Mouse (Mus musculus) limb, embryonic 11.5 days (tissue): ENCODE results near the gene Tulp4. TPM values are rescaled to one million over a fixed set of nuclear protein-coding genes. Genes with fewer than 3 reads are reported as not detected.

ENCODE experiments used
- ATAC-seq: fragments of 200-750 bp; cut with Nextera tagmentation; 2 replicates; pipeline ENCODE4 v1.8.0; 2017; ENCODE audit warnings: low read depth; ENCODE audit not compliant: insufficient number of reproducible peaks, low FRiP score, low TSS enrichment
- DNase-seq: peaks from one replicate; pipeline ENCODE4 v3.0.0-alpha.2; 2015; ENCODE audit warnings: low spot score
- H3K27ac ChIP-seq: fragments of 300-500 bp; sonication (generic); replicated peaks from 2 replicates; pipeline ENCODE4 v1.5.1; 2014; ENCODE audit warnings: low read depth, mild to moderate bottlenecking, low read length
- H3K27me3 ChIP-seq: fragments of 300-500 bp; sonication (generic); 2 replicates; pipeline ENCODE4 v1.6.1; 2014; ENCODE audit warnings: mild to moderate bottlenecking, low read length, mixed read lengths; ENCODE audit not compliant: control insufficient read depth, insufficient read depth
- H3K36me3 ChIP-seq: fragments of 300-500 bp; sonication (generic); 2 replicates; pipeline ENCODE4 v1.6.1; 2014; ENCODE audit warnings: mild to moderate bottlenecking, low read length, moderate library complexity, mixed read lengths; ENCODE audit not compliant: control insufficient read depth, insufficient read depth
- H3K4me1 ChIP-seq: fragments of 300-500 bp; sonication (generic); 2 replicates; pipeline ENCODE4 v1.6.1; 2014; ENCODE audit warnings: low read length, mixed read lengths; ENCODE audit not compliant: control insufficient read depth, insufficient read depth
- H3K4me2 ChIP-seq: fragments of 300-500 bp; sonication (generic); 2 replicates; pipeline ENCODE4 v1.6.1; 2014; ENCODE audit warnings: low read depth, mild to moderate bottlenecking, moderate library complexity; ENCODE audit not compliant: severe bottlenecking
- H3K4me3 ChIP-seq: fragments of 300-500 bp; sonication (generic); 2 replicates; pipeline ENCODE4 v1.5.1; 2014; ENCODE audit warnings: low read depth, low read length
- H3K9ac ChIP-seq: fragments of 300-500 bp; sonication (generic); 2 replicates; pipeline ENCODE4 v1.6.1; 2014; ENCODE audit warnings: mild to moderate bottlenecking, low read length
- H3K9me3 ChIP-seq: fragments of 300-500 bp; sonication (generic); 2 replicates; pipeline ENCODE4 v1.6.1; 2016; ENCODE audit warnings: low read length; ENCODE audit not compliant: control insufficient read depth
- WGBS: fragments of 180-500 bp; shearing (Covaris S2); extraction: QIAGEN DNeasy Blood & Tissue Kit; methylation state at CpG from one replicate; pipeline ENCODE4 v1.1.7; 2014; 5-methylcytosine and 5-hydroxymethylcytosine counted together
- polyA plus RNA-seq: library from polyadenylated mRNA; unstranded; fragments of >200 nt; fragmentation: Nextera tagmentation; extraction: Ambion mirVana; gene quantifications from 2 replicates; pipeline ENCODE4 v1.2.1, GENCODE M21; 2014

Tulp4 gene
- polyA plus RNA-seq, 1 experiment from 2014 or later, result 94.9 TPM

DNA sequence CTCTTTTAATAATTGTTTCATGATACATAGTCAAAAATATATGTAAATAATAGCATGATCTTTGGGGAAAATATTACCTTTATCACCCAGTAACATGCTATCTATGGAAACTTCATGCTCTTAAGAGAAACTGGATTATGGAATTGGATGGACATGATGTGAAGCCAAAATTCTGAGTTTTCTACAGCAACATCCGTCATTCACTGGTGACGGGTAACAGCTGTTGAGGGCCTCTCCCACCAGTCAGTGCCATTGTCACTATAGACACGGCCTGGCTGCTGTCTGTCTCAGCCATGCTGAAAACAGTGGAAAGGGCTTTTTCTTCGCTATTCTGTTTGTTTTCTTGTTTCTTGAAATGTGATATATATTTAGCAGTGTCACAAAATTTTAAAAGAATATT lies 76.5 kb downstream of the Tulp4 start:
- Histone ChIP-seq H3K9ac (no peak overlapping the region), H3K4me2 (no peak overlapping the region), H3K27ac (no peak overlapping the region), H3K4me3 (no peak overlapping the region), H3K27me3 (no peaks in the 10 kb centered on the region), H3K9me3 (no peaks in the 10 kb centered on the region), H3K4me1 (0 out of 2 replicates have a peak, but pooled peaks cover 6% of the 10 kb centered on the region), H3K36me3 (peaks cover 8% of the 10 kb centered on the region)
- WGBS, result 83% methylated on average over 4 of the region's 4 CpGs
- DNase-seq (no peak), ATAC-seq (no peak)

GRCm38 (mm10) chr17:6186651-6187050 lies 80.4 kb downstream of the Tulp4 start:
- H3K27me3 ChIP-seq, result no peaks in the 10 kb centered on the region
- DNase-seq, result no peak
- no peak overlapping the region for H3K9ac ChIP-seq
- no peak overlapping the region for H3K4me2 ChIP-seq
- H3K27ac ChIP-seq, result no peak overlapping the region
- ATAC-seq, result no peak
- no peak overlapping the region for H3K4me3 ChIP-seq
- H3K9me3 ChIP-seq, result no peaks in the 10 kb centered on the region
- WGBS, result 91% methylated on average over 4 of the region's 4 CpGs
- no peaks in the 10 kb centered on the region for H3K4me1 ChIP-seq
- peaks cover 6% of the 10 kb centered on the region for H3K36me3 ChIP-seq

- Histone ChIP-seq H3K9me3 (no peaks in the 10 kb centered on the region), H3K4me1 (no peaks in the 10 kb centered on the region), H3K4me3 (no peak overlapping the region), H3K4me2 (no peak overlapping the region), H3K36me3 (peaks cover 6% of the 10 kb centered on the region), H3K9ac (no peak overlapping the region), H3K27ac (no peak overlapping the region), H3K27me3 (no peaks in the 10 kb centered on the region)
- no peak for ATAC-seq
- WGBS, result 92% methylated on average over 8 of the region's 8 CpGs
- DNase-seq, result no peak
Measured at GRCm38 (mm10) chr17:6187183-6187582, 80.9 kb downstream of the Tulp4 start.

DNA sequence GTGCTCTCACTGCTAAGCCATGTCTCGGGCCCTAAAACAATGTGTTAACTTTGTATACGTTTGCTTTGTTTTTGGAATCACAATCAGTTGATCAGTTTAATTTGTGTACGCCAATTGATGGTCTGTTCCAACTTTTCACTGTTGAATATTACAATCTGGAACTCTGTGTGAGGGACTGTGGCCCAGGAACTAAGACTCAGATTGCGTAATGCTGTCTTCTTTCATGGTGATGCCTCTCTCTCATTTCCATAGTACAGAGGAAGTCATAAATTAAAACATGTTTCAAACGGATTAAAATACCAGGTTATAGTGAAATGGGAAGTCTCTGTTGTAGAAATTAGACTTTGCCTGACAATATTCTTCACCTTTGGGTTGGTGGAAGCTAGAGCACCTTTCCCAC lies 83.0 kb downstream of the Tulp4 start:
- DNase-seq (no peak), ATAC-seq (no peak)
- H3K9ac ChIP-seq, result no peak overlapping the region
- H3K27ac ChIP-seq, result no peak overlapping the region
- WGBS, result 87% methylated on average over 5 of the region's 5 CpGs
- no peaks in the 10 kb centered on the region for H3K4me1 ChIP-seq
- H3K4me2 ChIP-seq, result no peak overlapping the region
- no peaks in the 10 kb centered on the region for H3K9me3 ChIP-seq
- H3K36me3 ChIP-seq, result peaks cover 6% of the 10 kb centered on the region
- no peaks in the 10 kb centered on the region for H3K27me3 ChIP-seq
- no peak overlapping the region for H3K4me3 ChIP-seq

- ATAC-seq, result no peak
- 89% methylated on average over 6 of the region's 6 CpGs for WGBS
Measured at GRCm38 (mm10) chr17:6192275-6192674, 86.0 kb downstream of the Tulp4 start.

DNA sequence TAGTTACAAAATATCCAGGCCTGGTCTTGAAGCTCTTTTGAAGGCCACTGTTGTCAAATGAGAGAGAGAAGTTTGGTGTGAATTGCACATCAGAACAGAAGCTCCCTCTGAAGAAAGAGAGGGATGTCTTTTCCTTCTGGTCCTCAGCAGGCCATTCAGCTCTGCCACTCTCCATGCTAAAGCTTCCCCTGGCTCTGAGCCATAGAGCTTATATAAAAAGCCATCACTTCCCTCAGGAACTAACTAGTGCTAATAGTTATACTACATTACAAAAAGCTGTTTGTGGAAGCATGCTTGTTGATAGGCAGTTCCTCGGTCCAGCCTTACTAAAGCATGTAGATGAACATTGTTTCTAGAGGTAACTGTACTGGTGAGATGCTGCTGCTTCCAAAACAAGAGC lies 89.2 kb downstream of the Tulp4 start:
- no peaks in the 10 kb centered on the region for H3K27me3 ChIP-seq
- ATAC-seq (no peak), DNase-seq (no peak)
- H3K27ac ChIP-seq, result no peak overlapping the region
- no peaks in the 10 kb centered on the region for H3K4me1 ChIP-seq
- no peak overlapping the region for H3K4me3 ChIP-seq
- H3K36me3 ChIP-seq, result no peaks in the 10 kb centered on the region; the same call in 1 of the 2 replicates
- WGBS, result 89% methylated on average over 1 of the region's 1 CpGs
- no peak overlapping the region for H3K9ac ChIP-seq
- no peak overlapping the region for H3K4me2 ChIP-seq
- H3K9me3 ChIP-seq, result no peaks in the 10 kb centered on the region

More at GRCm38 (mm10) chr17:6192275-6192674, 86.0 kb downstream of the Tulp4 start:
- Histone ChIP-seq H3K4me3 (no peak overlapping the region), H3K27ac (no peak overlapping the region), H3K27me3 (no peaks in the 10 kb centered on the region), H3K4me1 (no peaks in the 10 kb centered on the region), H3K4me2 (no peak overlapping the region), H3K36me3 (peaks cover under 1% of the 10 kb centered on the region; the same call in 1 of the 2 replicates), H3K9me3 (no peaks in the 10 kb centered on the region), H3K9ac (no peak overlapping the region)
- no peak for DNase-seq

GRCm38 (mm10) chr17:6197491-6197890 lies 91.3 kb downstream of the Tulp4 start:
- ATAC-seq, result no peak
- no peaks in the 10 kb centered on the region; the same call in 1 of the 2 replicates for H3K36me3 ChIP-seq
- no peaks in the 10 kb centered on the region for H3K27me3 ChIP-seq
- H3K4me2 ChIP-seq, result no peak overlapping the region
- no peak overlapping the region for H3K27ac ChIP-seq
- H3K4me1 ChIP-seq, result no peaks in the 10 kb centered on the region
- 88% methylated on average over 7 of the region's 7 CpGs for WGBS
- no peak overlapping the region for H3K9ac ChIP-seq
- no peak overlapping the region for H3K4me3 ChIP-seq
- DNase-seq, result no peak
- no peaks in the 10 kb centered on the region for H3K9me3 ChIP-seq

GRCm38 (mm10) chr17:6198670-6199069 lies 92.4 kb downstream of the Tulp4 start:
- no peaks in the 10 kb centered on the region for H3K9me3 ChIP-seq

DNA sequence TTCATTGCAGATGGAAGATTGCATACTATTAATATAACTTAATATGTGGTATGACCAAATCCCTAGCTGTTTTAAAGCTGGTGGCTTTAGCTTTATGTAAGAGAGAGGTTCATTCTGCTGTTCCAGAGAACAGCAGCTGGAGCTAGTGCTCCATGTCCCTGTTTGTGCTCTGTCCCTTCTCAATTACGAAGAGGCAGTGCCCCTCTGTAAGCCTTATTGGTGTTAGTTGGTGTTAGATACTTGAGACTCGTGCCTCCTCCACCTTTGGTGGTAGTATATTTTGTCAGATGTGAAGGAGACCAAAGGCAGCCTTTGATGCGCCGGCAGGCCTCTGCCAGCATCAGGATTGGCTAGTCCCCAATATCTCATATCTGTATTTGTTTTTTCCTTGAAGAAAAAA lies 92.9 kb downstream of the Tulp4 start:
- ATAC-seq (no peak), DNase-seq (no peak)
- no peaks in the 10 kb centered on the region; the same call in 1 of the 2 replicates for H3K36me3 ChIP-seq
- no peaks in the 10 kb centered on the region for H3K9me3 ChIP-seq
- no peak overlapping the region for H3K4me3 ChIP-seq
- WGBS, result 64% methylated on average over 4 of the region's 4 CpGs
- no peaks in the 10 kb centered on the region for H3K27me3 ChIP-seq
- H3K27ac ChIP-seq, result no peak overlapping the region
- no peak overlapping the region for H3K4me2 ChIP-seq
- no peaks in the 10 kb centered on the region for H3K4me1 ChIP-seq
- no peak overlapping the region for H3K9ac ChIP-seq

More at GRCm38 (mm10) chr17:6198670-6199069, 92.4 kb downstream of the Tulp4 start:
- Histone ChIP-seq H3K4me1 (no peaks in the 10 kb centered on the region), H3K27ac (no peak overlapping the region), H3K9ac (no peak overlapping the region), H3K4me3 (no peak overlapping the region), H3K4me2 (no peak overlapping the region), H3K36me3 (no peaks in the 10 kb centered on the region; the same call in 1 of the 2 replicates), H3K27me3 (no peaks in the 10 kb centered on the region)
- DNase-seq, result no peak
- no peak for ATAC-seq
- WGBS, result 91% methylated on average over 6 of the region's 6 CpGs
